Mouse (Mus musculus) CD4-positive helper T cell, adult 2 months (primary cell): ENCODE results near the gene Naa10.
A peak's percentile ranks its signal among the peaks of the same experiment; 100 is the strongest.

Source experiments
- DNase-seq: peaks from one replicate; pipeline ENCODE4 v3.0.0-alpha.2; 2012; ENCODE audit warnings: low read depth, missing footprints, low spot score

Gene Naa10

GRCm38 (mm10) chrX:73921823-73922549, at the start of gene Naa10, which contains the start of gene Arhgap4:
TSS of gene Naa10 (minus strand) at chrX:73921944.
TSS of gene Arhgap4 (minus strand) at chrX:73921870.
- peak; percentile 89 for DNase-seq

DNA sequence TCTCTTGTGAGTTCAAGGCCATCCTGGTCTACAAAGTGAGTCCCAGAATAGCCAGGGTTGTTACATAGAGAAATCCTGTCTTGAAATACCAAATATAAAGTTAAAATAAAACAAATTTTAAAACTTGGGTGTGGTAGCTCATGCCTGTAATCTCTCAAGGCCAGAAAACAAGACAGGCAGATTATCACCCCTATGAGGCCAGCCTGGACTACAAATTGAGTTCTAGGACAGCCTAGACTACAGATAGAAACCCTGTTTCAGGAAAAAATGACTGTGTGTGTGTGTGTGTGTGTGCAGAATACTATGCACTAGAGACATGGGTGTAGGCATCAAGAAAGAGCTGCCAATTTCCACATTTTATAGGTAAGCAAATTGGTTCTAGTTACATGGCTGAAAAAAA, 49.0 kb upstream of the Naa10 start:
- no peak for DNase-seq

GRCm38 (mm10) chrX:73969729-73970128, 48.0 kb upstream of the Naa10 start:
- DNase-seq: no peak

DNA sequence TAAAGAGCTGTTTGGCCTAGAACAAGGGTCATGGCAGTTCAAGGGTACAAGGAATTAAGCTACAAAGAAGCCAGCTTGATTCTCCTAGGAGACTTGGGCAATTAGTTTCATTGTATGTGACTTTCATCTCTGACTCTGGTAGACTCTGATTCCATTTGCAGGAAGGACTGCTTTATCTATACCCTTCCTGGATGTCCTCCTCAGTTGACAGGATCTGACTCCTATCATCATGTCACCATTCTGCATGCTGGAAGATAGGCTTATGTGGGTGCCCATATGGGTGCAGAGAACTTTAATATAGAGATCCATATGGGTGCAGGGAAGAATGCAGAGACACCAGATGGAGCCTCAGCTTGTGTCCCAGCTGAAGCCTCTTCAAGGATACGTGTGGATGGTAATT, 47.4 kb upstream of the Naa10 start:
- DNase-seq: no peak

DNA sequence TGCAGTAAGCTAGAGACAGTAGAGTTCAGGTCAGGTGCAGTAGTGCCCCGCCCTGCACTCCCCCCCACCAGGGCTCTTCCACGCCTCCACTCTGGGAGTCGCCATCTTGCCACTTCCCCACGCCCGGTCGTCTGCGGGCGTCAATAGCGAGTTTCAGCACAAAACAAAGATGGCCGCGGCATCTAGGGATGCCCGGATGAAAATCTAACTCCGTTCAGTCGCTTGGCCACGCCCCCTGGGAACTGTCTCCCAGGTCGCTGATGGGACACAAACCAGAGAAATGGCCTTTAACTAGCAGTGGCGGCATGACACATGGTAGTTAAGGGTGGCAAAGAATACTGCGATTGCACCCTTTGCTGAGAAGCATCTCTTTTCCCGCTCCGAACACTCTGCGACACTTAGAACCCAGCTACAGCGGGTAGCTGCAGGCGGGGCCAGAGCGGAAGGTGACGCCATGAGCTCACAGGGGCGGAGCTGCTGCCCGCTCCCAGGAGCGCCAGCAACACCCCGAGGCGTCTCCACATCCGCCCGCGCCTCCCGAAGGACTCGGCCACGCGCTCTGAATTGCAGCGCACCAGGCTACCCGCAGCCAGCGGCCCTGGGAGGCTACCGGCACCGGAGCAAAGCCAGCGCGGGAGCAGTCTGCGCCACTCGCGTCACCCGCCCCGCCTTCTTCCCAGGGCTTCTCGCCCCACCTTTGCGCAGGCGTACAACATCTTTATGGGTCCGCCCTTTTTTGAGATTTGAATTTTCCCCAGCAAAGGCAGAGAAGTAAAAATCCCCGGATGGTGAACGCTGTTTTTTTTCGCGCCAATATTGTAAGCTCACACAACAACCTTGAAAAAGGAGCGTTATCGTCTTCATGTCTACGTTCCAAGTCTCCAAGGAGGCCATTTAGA, 45.7 kb upstream of the Naa10 start:
- peak; percentile 94 for DNase-seq

GRCm38 (mm10) chrX:73966248-73967176, 44.8 kb upstream of the Naa10 start, which contains the start of gene Hcfc1:
TSS of gene Hcfc1 (minus strand) at chrX:73966357.
- peak; percentile 93 for DNase-seq

GRCm38 (mm10) chrX:73965307-73965706, 43.6 kb upstream of the Naa10 start:
- DNase-seq: peak; percentile 83

DNA sequence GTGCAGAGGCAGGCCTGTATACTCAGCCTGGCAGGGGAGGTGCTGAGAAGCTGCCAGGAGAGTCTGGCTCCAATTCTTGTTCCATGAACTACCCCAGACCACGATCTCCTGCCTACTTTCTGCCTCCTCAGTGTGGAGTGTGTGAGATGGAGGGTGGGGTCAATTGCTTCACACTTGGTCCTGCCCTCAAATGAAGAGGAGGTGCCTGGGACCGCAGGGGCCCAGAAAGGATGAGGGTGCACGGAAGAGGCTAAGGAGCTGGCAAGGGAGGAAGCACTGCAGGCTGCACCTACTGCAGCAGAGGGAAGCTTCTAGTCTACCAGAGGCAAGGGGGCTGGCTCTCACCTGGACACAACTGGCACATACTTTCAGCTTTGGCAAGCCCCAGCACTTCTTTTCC, 42.6 kb upstream of the Naa10 start:
- DNase-seq: peak; percentile 71

- no peak for DNase-seq
Measured at GRCm38 (mm10) chrX:73954988-73955387, 33.2 kb upstream of the Naa10 start.

- DNase-seq: no peak
Measured at GRCm38 (mm10) chrX:73952603-73953002, 30.9 kb upstream of the Naa10 start.

DNA sequence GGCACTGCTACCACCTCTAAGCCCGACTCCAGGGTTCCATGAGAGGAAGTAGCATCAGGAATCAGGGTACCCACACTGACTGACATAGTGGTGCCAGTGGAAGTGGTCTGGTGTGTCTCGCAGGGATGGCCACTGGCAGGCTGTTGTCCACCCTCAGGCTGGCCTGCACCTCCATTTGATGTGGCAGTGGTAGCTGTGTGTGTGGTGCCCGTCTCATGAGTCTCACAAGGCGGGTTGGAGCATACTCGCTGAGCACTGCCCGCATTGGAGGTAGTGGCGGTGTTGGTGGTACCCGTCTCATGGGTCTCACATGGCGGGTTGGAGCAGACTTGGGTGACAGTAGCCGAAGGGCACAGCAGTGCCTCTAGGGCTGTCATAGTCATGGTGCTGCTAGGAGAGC, 27.6 kb upstream of the Naa10 start:
- DNase-seq: no peak

- peak; percentile 77 for DNase-seq
Measured at GRCm38 (mm10) chrX:73948647-73949046, 26.9 kb upstream of the Naa10 start.

- no peak for DNase-seq
Measured at GRCm38 (mm10) chrX:73946896-73947295, 25.2 kb upstream of the Naa10 start.

GRCm38 (mm10) chrX:73942294-73942693, 20.6 kb upstream of the Naa10 start:
- no peak for DNase-seq

GRCm38 (mm10) chrX:73941860-73942259, 20.1 kb upstream of the Naa10 start:
- no peak for DNase-seq

DNA sequence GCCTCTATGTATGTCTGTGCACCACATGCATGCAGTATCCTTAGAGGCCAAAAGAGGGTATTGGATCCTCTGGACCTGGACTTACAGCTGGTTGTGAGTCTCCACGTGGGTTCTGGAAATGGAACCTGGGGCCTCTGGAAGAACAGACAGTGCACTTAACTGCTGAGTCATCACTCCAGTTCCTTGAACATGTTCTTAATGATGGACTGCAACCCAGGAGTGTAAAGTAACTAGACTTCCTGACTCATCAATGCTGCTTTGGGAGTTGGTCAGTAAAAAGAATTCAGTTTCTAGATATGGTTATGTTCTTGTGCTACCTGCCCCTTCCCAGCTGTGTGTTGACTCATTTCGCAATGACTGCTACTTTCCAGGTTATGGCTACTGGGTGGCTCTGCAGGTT, 10.1 kb upstream of the Naa10 start:
- no peak for DNase-seq

DNA sequence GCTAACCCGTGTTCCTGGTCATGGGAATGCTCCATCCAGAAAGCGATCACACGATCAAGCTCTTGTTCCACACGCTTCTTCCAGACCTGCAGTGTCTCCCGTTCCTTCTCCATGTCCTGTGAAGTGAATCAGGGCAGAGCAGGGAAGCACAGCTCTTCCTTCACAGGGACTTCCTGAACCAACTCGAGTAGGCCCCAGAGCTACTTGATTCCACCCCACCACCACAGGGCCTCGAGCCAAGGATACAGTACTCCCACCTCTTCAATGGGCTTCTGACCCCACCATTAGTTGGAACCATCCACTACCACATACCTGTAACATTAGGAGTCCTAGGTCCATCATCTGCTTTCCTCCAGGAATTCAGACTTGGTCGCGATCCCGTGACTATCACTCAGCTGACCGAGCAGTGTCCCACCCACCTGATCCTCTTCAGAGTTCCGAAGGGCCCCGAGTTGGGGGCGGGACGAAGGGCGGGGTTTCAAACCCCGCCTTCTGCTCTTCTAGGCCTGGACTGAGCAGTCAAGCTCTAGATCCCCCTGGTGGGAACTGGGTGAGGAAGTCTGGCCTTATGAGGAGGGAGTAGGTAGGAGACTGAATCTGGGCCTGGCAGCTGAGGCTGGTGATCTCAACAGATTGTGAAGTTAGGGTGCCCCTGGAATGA, 8.8 kb upstream of the Naa10 start, which contains the start of gene Renbp:
Gene Renbp, minus strand, starts transcription at position 449 of the 661 bp plus-strand sequence.
- peak; percentile 58 for DNase-seq

- DNase-seq: peak; percentile 28
Measured at GRCm38 (mm10) chrX:73922550-73922882, 772 bp upstream of the Naa10 start.

- no peak for DNase-seq
Measured at GRCm38 (mm10) chrX:73921285-73921822, 390 bp downstream of the Naa10 start.

- DNase-seq: peak; percentile 58
Measured at GRCm38 (mm10) chrX:73918631-73919030, 3.1 kb downstream of the Naa10 start.

DNA sequence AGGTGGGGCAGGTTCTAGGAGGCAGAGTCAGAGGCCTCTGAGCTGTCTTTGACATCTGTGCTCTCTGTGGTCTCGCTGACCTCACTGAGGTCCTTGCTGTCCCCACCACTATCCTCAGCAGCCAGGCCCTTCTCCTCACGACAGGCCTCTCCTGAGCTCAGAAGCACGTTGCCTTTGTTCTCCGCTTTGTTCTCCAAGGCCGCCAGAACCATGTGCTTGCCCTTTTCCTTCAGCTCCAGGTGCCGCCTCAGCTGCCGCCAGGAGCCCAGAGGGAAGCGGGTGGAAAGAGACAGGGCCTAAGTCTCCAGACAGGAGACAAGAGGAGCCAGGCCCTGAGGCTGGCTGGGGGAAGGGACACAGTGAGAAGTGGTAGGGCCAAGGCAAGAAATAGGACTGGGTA, 4.8 kb downstream of the Naa10 start:
- no peak for DNase-seq
